Mouse (Mus musculus) CH12.LX (cell line): ENCODE results near the gene Sema3b. TPM values are rescaled to one million over a fixed set of nuclear protein-coding genes. Genes with fewer than 3 reads are reported as not detected.

Experiments used
- DNase-seq: peaks from one replicate; pipeline ENCODE4 v3.0.0-alpha.2; 2013; ENCODE audit errors: extremely low read depth
- H3K27ac ChIP-seq: 2 replicates; pipeline ENCODE4 v1.5.1; 2012; ENCODE audit warnings: low read depth, mild to moderate bottlenecking, control low read depth, moderate library complexity; ENCODE audit not compliant: insufficient read depth
- H3K27me3 ChIP-seq: replicated peaks from 2 replicates; pipeline ENCODE3; 2012; ENCODE audit warnings: inconsistent platforms
- H3K36me3 ChIP-seq, 2 experiments: replicated peaks in 1 of 2; 2 replicates each; pipeline versions ENCODE3 to v1.6.1; 2012; ENCODE audit warnings: inconsistent platforms in 1 of 2, low read length in 1 of 2, mild to moderate bottlenecking in 1 of 2, mixed read lengths in 1 of 2, moderate library complexity in 1 of 2; ENCODE audit not compliant: control insufficient read depth in 1 of 2, insufficient read depth in 1 of 2
- H3K4me1 ChIP-seq, 2 experiments: 2 replicates each; pipeline ENCODE4 v1.6.1; 2012; ENCODE audit warnings: inconsistent platforms in 1 of 2, moderate library complexity in 1 of 2; ENCODE audit not compliant: insufficient read depth in 2 of 2, control insufficient read depth in 1 of 2
- H3K4me2 ChIP-seq: 2 replicates; pipeline ENCODE4 v1.6.1; 2012; ENCODE audit warnings: low read depth, mild to moderate bottlenecking, control low read depth; ENCODE audit not compliant: poor library complexity, insufficient read depth, severe bottlenecking
- H3K4me3 ChIP-seq, 3 experiments: fragments of 150-350 bp in 1 of 3; sonication (generic) in 1 of 3; replicated peaks in 1 of 3; 2 replicates each; pipeline versions ENCODE3 to v1.5.1; 2011 to 2012; ENCODE audit warnings: low read depth in 2 of 3, low read length in 2 of 3, mild to moderate bottlenecking in 2 of 3, moderate library complexity in 2 of 3, control low read depth in 1 of 3, improper control_type of control experiment in 1 of 3, inconsistent platforms in 1 of 3, mixed read lengths in 1 of 3; ENCODE audit not compliant: poor library complexity in 1 of 3
- H3K79me2 ChIP-seq: replicated peaks from 2 replicates; pipeline ENCODE4 v1.6.1; 2012; ENCODE audit warnings: mild to moderate bottlenecking, moderate library complexity; ENCODE audit not compliant: control insufficient read depth, poor library complexity, insufficient read depth, severe bottlenecking; ENCODE audit errors: extremely low read depth
- H3K9ac ChIP-seq: 2 replicates; pipeline ENCODE4 v1.6.1; 2012; ENCODE audit warnings: low read depth, mild to moderate bottlenecking, control low read depth, moderate library complexity; ENCODE audit not compliant: insufficient read depth
- H3K9me3 ChIP-seq: replicated peaks from 2 replicates; pipeline ENCODE3; 2012; ENCODE audit warnings: low read length, inconsistent platforms, mixed read lengths
- CHD2 ChIP-seq: IDR thresholded peaks from 2 replicates; pipeline ENCODE4 v1.6.1; 2011; ENCODE audit warnings: low read length, improper control_type of control experiment
- ELF1 ChIP-seq: IDR thresholded peaks from 2 replicates; pipeline ENCODE4 v1.6.1; 2014; ENCODE audit warnings: low read depth, mild to moderate bottlenecking, inconsistent platforms, low read length, improper control_type of control experiment
- ETS1 ChIP-seq: conservative IDR thresholded peaks from 2 replicates; pipeline ENCODE4 v1.6.1; 2012; ENCODE audit warnings: low read depth, mild to moderate bottlenecking, inconsistent platforms, low read length, improper control_type of control experiment, moderate library complexity
- IRF4 ChIP-seq: IDR thresholded peaks from 2 replicates; pipeline ENCODE4 v1.6.1; 2014; ENCODE audit warnings: low read depth, mild to moderate bottlenecking, inconsistent platforms, low read length, improper control_type of control experiment
- JUND ChIP-seq: conservative IDR thresholded peaks from 2 replicates; pipeline ENCODE4 v1.6.1; 2011; ENCODE audit warnings: low read depth, low read length, improper control_type of control experiment
- KAT2A ChIP-seq: IDR thresholded peaks from 2 replicates; pipeline ENCODE4 v1.6.1; 2012; ENCODE audit warnings: low read length, improper control_type of control experiment, inconsistent platforms; ENCODE audit not compliant: insufficient replicate concordance
- MEF2A ChIP-seq: IDR thresholded peaks from 2 replicates; pipeline ENCODE4 v1.6.1; 2014; ENCODE audit warnings: low read depth, mild to moderate bottlenecking, inconsistent platforms, low read length, improper control_type of control experiment, borderline replicate concordance
- MXI1 ChIP-seq: IDR thresholded peaks from 2 replicates; pipeline ENCODE4 v1.6.1; 2011; ENCODE audit warnings: mild to moderate bottlenecking, low read depth, low read length, improper control_type of control experiment
- MYC ChIP-seq: IDR thresholded peaks from 2 replicates; pipeline ENCODE4 v1.6.1; 2011; ENCODE audit warnings: low read depth, mild to moderate bottlenecking, improper control_type of control experiment, low read length
- RAD21 ChIP-seq: IDR thresholded peaks from 2 replicates; pipeline ENCODE4 v1.6.1; 2011; ENCODE audit warnings: low read depth, mild to moderate bottlenecking, low read length, improper control_type of control experiment, moderate library complexity
- RCOR1 ChIP-seq: conservative IDR thresholded peaks from 2 replicates; pipeline ENCODE4 v1.6.1; 2012; ENCODE audit warnings: low read depth, mild to moderate bottlenecking, inconsistent platforms, low read length, improper control_type of control experiment
- SIN3A ChIP-seq: IDR thresholded peaks from 2 replicates; pipeline ENCODE4 v1.6.1; 2012; ENCODE audit warnings: low read length, improper control_type of control experiment, inconsistent platforms
- TBP ChIP-seq: conservative IDR thresholded peaks from 2 replicates; pipeline ENCODE4 v1.6.1; 2011; ENCODE audit warnings: low read depth, low read length, improper control_type of control experiment
- TCF12 ChIP-seq: IDR thresholded peaks from 2 replicates; pipeline ENCODE4 v1.6.1; 2014; ENCODE audit warnings: low read depth, mild to moderate bottlenecking, inconsistent platforms, low read length, improper control_type of control experiment
- UBTF ChIP-seq: IDR thresholded peaks from 2 replicates; pipeline ENCODE4 v1.6.1; 2012; ENCODE audit warnings: low read depth, mild to moderate bottlenecking, inconsistent platforms, low read length, improper control_type of control experiment, moderate library complexity
- USF1 ChIP-seq: IDR thresholded peaks from 2 replicates; pipeline ENCODE4 v1.6.1; 2014; ENCODE audit warnings: low read depth, mild to moderate bottlenecking, inconsistent platforms, low read length, improper control_type of control experiment
- USF2 ChIP-seq: conservative IDR thresholded peaks from 2 replicates; pipeline ENCODE4 v1.6.1; 2011; ENCODE audit warnings: low read depth, low read length, improper control_type of control experiment
- ZC3H11A ChIP-seq: IDR thresholded peaks from 2 replicates; pipeline ENCODE4 v1.6.1; 2012; ENCODE audit warnings: low read depth, mild to moderate bottlenecking, inconsistent platforms, low read length, improper control_type of control experiment
- ZKSCAN1 ChIP-seq: IDR thresholded peaks from 2 replicates; pipeline ENCODE4 v1.6.1; 2012; ENCODE audit warnings: low read depth, inconsistent platforms, low read length, improper control_type of control experiment, borderline replicate concordance
- ZNF384 ChIP-seq: IDR thresholded peaks from 2 replicates; pipeline ENCODE4 v1.6.1; 2012; ENCODE audit warnings: low read depth, low read length, improper control_type of control experiment, inconsistent platforms
- dilution Hi-C: fragments of 300-500 bp; cut with MboI; formaldehyde crosslinking; loops from 2 replicates; pipeline ENCODE4 v1.14.3; 2020; ENCODE audit warnings: low sequenced_read_pairs; ENCODE audit not compliant: extremely low pct_unique_long_range_greater_than_20kb, extremely low pct_ligation_motif_present
- in situ Hi-C: fragments of 300-500 bp; cut with MboI; formaldehyde crosslinking; loops from 3 replicates; pipeline ENCODE4 v1.14.3; 2019; ENCODE audit warnings: low sequenced_read_pairs, low pct_ligation_motif_present, low pct_unique_long_range_greater_than_20kb, mixed read lengths
- polyA plus RNA-seq: library from polyadenylated mRNA; unstranded; fragments of >175 nt; gene quantifications from 2 replicates; pipeline ENCODE4 v1.2.1, GENCODE M21; 2012; ENCODE audit warnings: low read depth; ENCODE audit not compliant: insufficient read length
- total RNA-seq, 2 experiments: library from RNA; depleted of rRNA; stranded (reverse); fragments of 300-350 nt in 1 of 2; fragments of >200 nt in 1 of 2; gene quantifications; 2 replicates each; pipeline ENCODE4 v1.2.3; 2012 to 2014

Gene Sema3b
- total and polyA plus RNA-seq, 3 experiments: 4.3 to 11.6 (median 8.0) TPM

DNA sequence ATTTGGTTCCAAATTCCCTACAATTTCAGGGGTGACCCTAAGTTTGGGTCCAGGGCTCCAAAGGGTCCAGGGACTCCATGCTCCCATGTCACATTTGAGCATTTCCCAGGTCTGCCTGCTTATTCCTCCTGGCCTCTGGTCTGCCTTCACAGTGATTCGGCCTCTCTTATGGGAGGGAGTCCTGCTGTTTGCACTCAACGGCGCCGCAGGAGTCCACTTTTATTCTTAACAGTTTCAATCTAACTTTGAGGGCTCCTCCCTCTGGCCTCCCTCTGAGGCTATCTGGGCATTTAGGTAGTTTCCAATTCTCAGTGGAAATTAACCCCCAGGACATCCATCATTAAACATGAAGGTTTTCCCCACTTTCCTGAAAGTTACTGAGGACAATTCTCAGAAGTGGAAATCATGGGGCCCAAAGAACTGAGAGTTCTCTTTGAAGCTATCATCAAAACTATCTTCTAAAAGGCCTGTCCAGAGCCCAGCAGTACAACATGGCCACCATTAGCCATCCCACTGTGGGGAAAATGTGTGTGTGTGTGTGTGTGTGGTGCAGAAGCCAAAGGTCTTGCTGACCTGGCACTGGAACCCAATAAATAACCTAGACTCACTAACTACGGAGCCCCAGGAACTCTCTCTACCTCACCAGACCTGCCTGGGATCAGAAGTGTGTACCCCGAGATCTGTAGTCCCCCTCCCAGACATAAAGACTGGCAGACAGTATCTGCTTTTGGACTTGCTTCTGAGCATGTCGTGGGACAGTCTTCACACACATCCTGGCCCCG is 14.6 kb downstream of the Sema3b start:
- Histone ChIP-seq H3K9me3 (no peaks in the 10 kb centered on the region), H3K4me2 (no peak overlapping the region), H3K27ac (no peak overlapping the region)
- DNase-seq: no peak
- TF ChIP-seq MEF2A: no peak
- no peak for TF ChIP-seq MYC
- TF ChIP-seq ELF1: no peak
- no peak for TF ChIP-seq UBTF
- TF ChIP-seq ZNF384: no peak
- no peak for TF ChIP-seq ZC3H11A
- TF ChIP-seq RAD21: no peak
- TF ChIP-seq ETS1: no peak
- no peak for TF ChIP-seq CHD2
- TF ChIP-seq JUND: no peak
- no peak for TF ChIP-seq ZKSCAN1
- TF ChIP-seq KAT2A: no peak
- TF ChIP-seq USF1: no peak
- TF ChIP-seq MXI1: no peak
- TF ChIP-seq SIN3A: no peak
- no peak for TF ChIP-seq USF2
- TF ChIP-seq TBP: no peak
- no peak for TF ChIP-seq TCF12
- no peak for TF ChIP-seq IRF4
- no peak for TF ChIP-seq RCOR1
- TF ChIP-seq, all 38 proteins: peak for 0
- in situ Hi-C loops (no loop called here), dilution Hi-C loops (no loop called here)
- Histone ChIP-seq H3K4me3 (no peak overlapping the region), H3K79me2 (peaks cover under 1% of the 10 kb centered on the region), H3K9ac (no peak overlapping the region), H3K27me3 (no peaks in the 10 kb centered on the region), H3K36me3 (peaks cover 48 to 96% of the 10 kb centered on the region in 2 experiments), H3K4me1 (peaks cover 0 to 4% of the 10 kb centered on the region in 2 experiments; a peak in 2 of 4 replicates)
